Mouse (Mus musculus): Measurements from ENCODE around the gene Gnb1. TPM values are rescaled to one million over a fixed set of nuclear protein-coding genes. Genes with fewer than 3 reads are reported as not detected.
"Not testable (repeated sequence)": the region's sequence is repeated elsewhere in the genome, so short reads cannot be mapped to it uniquely, and the experiment has no call there.

Gnb1 gene
- polyA plus RNA-seq, 1 experiment = 693 TPM

DNA sequence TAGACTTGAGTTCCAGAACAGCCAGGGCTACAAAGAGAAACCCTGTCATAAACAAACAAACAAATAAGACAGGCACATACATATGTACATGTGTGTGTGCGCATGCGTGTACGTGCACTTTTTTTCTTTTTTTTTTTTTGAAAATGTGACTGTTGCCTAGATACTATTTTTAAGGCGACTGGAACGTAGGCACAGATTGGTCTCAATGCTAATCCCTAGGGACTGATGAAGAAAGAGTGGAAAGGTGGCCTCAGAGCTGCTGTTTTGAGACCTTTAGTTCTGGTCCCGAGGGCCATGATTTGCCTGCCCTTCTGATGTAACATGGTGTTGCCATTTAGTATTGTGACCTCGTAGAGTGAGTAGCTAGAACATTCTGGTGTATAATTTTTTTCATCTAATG, 58.8 kb downstream of the Gnb1 start:
- DNase-seq (ENCODE audit: extremely low spot score in 1 of 2, low spot score in 1 of 2) = no peak

DNA sequence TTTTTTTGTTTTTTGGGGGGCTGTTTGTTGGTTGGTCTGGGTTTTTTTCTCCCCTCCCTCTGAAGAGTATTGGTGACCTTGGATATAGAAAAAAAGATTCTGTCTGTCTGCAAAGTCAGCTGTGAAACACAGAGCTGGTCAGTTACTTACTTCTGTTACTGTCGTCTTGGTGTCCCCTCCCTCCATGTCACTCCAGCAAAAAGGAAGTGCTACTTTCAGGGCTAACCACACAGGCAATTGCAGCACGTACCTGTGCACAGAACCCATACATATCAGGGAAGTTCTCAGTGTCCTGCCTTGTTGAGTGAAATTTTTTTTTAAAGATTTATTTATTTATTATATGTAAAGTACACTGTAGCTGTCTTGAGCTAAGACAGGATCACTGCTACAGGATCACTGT, 59.3 kb downstream of the Gnb1 start:
- DNase-seq (ENCODE audit: extremely low spot score in 1 of 2, low spot score in 1 of 2) = no peak

DNA sequence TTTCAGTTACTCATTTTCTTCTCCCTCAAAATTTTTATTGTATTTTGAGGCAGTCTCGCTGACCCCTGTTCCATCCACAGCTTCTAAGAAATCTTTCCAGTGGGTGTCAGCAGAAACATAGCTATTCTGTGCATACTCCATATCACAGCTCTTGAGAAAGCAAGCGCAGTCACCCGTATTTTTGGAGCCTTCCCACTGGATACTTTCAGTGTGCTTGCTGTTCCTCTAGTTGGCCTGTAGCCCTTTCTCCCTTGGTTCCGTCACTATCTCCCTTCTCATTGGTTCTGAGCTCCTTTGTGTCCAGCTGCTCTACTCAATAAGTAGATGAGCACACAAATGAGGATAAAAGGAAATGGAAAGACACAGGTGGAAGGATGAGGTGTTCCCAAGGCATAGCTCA, 59.9 kb downstream of the Gnb1 start:
- DNase-seq (ENCODE audit: extremely low spot score in 1 of 2, low spot score in 1 of 2) = no peak

DNA sequence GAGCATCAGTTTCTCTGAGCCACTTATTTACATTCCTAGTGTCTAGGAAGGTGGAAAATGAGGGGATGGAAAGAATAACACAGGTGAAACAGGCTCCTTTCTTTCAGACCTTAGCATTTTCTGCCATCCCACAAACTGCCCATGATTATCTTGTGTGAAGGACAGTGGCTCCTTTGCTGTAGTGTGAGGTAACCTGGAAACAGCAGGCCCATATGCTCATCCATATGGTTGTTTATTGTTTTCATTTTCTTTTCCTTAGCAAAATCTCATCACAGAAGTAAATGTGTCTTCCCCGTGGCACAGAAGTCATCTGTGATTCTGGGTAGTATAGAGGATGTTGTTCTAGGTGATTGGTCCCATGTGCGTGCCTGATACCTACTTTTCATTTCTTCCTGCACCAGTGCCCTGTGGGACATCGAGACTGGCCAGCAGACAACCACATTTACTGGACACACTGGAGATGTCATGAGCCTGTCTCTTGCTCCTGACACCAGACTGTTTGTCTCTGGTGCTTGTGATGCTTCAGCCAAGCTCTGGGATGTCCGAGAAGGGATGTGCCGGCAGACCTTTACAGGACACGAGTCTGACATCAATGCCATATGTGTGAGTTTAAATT, 61.9 kb downstream of the Gnb1 start:
- DNase-seq (ENCODE audit: extremely low spot score in 1 of 2, low spot score in 1 of 2) = no peak

DNA sequence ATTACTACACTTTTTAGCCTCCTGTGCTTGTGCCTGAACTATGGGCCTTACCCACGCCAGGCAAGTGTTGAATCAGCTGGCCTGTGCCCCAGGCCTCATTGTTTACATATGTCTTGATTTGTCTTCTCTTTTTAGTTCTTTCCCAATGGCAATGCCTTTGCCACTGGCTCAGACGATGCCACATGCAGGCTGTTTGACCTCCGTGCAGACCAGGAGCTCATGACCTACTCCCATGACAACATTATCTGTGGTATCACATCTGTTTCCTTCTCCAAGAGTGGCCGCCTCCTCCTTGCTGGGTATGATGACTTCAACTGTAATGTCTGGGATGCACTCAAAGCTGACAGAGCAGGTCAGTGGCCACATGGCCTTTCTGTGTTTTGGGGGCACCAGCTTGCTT, 63.7 kb downstream of the Gnb1 start:
- no peak for DNase-seq (ENCODE audit: extremely low spot score in 1 of 2, low spot score in 1 of 2)

DNA sequence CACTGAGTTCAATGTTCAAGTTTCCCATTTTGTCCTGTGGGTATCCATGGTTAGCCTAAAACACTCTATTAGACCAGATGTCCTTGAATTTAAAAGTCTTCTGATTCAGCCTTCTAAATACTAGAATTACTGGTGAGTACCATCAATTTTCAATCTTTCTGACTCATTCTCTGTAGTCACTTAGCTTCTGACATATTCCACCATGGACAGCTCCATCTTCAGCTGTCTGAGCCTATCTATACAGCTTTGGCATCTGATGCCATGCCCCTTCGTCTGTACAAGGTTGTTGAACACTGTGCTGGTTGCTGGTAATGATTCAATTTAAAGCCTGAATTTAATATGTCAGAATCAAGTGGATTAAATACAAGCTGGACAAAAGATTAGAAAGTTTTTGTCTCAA, 64.3 kb downstream of the Gnb1 start:
- DNase-seq (ENCODE audit: extremely low spot score in 1 of 2, low spot score in 1 of 2) = no peak

DNA sequence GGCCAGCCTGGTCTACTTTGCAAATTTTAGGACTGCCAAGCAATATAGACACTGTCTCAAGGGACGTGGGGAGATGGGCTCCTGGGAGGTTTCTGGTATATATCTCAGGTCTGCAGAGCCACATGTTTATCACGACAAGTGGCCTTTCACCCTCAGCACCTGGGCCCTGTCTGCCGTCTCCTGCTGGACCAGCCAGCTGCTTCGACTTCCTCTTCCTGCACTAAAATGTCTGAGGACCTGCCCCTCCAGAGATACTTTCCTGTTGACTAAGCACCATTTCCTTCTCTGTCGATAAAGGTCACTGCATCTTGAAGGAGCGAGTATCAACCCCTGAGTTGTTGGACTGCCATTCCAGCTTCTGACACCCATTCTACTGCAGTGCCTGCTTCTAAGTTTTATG, 68.3 kb downstream of the Gnb1 start:
- no peak for DNase-seq (ENCODE audit: extremely low spot score in 1 of 2, low spot score in 1 of 2)

DNA sequence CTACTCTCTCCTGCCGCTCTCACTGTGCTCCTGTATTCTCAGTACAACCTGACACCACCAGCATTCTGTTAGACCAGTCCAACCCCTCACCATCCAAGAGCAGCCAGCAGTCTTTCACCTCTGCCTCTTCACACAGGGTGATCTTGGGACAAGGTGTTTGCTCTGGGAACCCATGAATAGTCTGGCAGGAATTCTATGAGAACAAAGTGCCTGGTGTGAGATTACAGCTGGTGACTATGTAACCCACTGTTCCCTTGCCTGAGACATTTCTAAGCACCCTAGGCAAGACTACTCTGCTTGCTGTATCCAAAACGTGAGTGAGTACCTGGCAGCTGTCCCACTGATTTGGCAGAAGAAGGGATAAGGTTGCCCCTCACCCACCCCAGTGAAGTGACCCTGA, 69.8 kb downstream of the Gnb1 start:
- DNase-seq (ENCODE audit: extremely low spot score in 1 of 2, low spot score in 1 of 2) = no peak

DNA sequence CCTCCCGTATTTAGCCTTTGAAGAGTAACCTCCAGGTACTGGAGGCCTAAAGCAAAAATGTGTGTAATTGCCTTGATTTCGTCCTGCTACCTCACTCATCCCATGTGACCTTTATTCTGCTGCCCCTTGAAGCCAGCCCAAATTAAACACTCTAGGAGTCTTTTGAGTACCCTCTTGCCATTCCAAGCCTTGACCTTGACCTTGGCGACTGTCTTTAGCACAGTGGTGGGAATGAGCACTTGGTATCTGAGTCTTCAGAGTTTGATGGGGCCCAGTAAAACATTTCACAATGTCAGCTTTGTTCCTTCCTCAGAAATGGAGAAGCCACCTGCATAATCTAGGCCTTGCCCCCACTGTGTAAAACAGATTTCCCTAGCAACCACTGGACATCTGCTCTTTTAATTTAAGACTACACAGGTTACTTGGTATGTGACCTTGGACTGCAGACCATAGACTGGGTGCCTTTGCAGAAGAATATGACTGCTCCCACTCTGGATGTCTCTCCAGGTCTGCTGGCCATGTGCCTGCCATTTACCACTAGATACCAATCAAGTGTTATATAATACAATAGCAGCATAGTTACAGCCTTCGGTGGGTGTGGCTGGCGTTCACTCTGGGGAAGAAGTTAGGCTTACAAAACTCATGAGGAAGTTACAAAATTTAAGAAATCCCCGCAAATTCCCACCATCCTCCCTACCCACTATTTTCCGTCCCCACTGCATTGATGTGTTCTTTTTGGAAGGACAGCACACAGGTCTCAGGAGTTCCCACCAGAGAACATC, 70.7 kb downstream of the Gnb1 start, which contains the start of gene Nadk:
Nadk (plus strand) TSS at position 718 of the 782 bp plus-strand sequence.
- no peak for DNase-seq (ENCODE audit: extremely low spot score in 1 of 2, low spot score in 1 of 2)

DNA sequence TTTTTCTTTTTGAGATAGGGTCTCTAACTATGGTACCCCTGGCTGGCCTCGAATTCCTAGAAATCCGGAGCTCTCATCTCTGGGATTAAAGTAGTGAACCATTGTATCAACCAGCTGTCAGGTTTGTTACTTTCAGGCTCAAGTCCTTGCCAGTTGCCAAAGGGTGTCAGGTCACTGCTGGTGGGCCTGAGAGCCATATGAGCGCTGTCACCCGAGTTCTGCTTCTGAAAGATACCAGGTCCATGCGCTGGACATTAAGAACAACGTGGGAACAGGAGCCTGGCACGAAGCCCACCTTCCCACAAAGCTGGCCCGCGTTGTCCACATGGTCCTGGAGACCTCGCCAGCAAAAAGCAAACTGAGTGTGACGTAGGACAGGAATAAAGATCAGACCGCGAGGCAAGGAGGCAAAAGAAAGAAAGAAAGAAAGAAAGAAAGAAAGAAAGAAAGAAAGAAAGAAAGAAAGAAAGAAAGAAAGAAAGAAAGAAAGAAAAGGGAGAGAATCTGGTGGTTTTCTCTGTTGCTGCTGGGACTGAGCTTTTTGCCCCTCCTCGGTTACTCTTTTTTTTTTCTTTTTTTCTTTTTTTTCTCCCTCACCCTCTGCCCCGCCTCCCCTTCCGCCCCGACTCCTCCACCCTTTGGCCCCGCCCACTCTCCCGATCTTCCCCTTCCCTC, 71.7 kb downstream of the Gnb1 start:
- peak in 1 of 2 experiments; percentile 36 for DNase-seq (ENCODE audit: extremely low spot score in 1 of 2, low spot score in 1 of 2)

DNA sequence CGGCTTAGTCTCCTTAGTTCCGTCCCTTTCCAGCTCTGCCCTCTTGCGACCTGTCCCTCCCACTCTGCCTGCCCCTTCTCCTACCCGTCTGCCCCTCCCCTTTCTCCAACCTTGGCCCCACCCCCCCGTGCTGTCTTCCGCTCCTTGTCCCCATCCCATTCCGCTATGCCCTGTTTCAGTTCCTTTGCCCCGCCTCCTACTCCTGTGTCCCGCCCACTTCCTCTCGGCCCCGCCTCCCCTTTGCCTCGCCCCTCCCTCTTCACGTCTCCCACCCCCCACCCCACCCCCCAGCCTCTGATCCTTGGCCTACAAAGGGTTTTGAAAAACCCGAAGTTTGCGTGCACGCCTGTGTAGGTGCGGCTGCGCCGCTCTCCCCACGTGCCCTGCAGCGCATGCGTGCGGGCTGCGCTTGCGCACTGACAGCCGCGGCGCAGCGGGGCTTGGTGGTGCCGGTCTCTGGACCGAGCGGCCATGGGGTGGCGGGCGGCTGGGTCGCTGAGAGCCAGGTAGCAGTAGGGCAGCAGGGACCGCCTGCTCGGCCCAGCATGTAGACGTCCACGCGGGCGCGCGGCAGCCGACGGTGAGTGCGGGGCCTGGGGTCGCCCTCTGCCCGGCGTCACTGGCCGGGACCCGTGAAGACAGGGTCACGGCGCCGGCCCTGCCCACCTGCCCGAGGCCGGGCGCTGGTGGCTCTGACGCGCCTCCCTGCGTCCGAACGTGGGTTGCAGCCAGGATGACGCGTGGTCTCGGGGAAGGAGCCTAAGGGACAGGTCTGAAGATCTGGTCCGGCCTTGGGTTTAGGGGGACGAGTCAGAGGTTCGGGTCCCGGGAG, 72.5 kb downstream of the Gnb1 start:
- peak; percentile 87 to 94 for DNase-seq (ENCODE audit: extremely low spot score in 1 of 2, low spot score in 1 of 2)

DNA sequence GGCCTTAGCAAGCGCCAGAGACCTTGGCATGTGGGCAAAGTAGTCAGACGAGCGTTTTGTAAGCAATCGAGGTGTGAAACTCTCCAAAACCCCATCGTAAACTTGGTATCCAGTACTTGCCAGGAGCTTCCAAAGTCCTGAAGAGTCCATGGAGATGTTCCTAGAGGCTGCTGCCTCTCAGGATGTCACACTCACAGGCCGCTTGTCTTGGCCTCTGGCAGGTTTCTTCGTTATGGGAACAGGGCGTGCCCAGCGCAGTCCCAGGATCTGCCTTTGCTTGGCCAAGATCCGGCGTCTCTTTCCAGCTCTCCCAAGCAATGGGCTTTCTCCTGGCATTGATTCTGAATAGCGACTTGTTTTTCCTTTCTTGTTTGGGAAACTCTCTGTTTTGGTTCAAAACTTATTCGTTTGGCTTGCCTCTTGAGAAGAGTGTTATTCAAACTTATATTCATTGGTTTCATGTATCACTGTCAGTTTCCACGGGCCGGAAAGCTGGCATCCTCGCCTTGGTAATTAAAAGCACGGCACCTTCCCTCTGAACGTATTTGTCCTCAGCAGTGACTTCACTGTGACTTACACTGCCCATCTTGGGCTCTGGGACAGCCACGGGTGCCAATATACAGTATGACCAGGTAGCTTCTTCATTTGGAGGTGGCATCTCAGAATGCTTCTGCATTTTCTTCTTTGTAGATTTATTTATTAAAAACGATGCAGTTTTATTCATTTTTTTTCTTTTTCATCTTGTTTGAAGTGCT, 73.3 kb downstream of the Gnb1 start:
- DNase-seq (ENCODE audit: extremely low spot score in 1 of 2, low spot score in 1 of 2) = peak in 1 of 2 experiments; percentile 23

DNA sequence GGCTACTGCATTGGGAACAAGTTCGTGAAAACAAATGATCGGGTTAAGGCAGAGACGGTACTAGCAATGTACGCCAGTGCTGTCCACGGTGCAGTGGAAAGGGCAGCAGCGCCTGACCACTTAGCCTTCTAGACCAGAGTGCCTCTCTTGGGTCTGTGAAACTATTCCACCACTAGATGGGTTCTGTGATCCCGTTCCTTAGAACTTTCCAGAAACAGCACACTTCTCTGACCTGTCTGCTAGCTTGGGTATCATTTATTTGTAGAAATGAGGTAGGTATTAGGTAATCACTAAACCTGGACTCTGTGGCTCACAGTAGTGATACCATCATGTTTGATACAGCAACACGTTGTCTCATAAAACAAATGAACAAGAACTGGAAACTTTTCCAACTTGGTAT, 75.4 kb downstream of the Gnb1 start:
- DNase-seq (ENCODE audit: extremely low spot score in 1 of 2, low spot score in 1 of 2) = no peak

DNA sequence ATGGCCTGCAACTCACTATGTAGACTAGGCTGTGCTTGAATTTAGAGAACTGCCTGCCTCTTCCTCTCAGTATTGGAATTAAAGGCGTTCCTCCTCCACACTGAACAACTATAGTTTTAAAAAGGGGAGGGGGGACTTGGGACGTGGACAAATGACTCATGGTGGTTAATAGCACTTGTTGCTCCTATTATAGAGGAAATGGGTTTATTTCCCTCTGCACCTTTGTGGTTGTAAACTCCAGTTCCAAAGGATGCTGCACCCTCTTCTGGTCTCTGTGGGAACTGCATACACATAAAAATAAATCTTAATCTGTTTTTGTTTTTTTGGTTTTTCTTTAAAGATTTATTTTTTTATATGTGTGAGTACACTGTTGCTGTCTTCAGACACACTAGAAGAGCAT, 77.0 kb downstream of the Gnb1 start:
- DNase-seq (ENCODE audit: extremely low spot score in 1 of 2, low spot score in 1 of 2) = peak in 1 of 2 experiments; percentile 53

DNA sequence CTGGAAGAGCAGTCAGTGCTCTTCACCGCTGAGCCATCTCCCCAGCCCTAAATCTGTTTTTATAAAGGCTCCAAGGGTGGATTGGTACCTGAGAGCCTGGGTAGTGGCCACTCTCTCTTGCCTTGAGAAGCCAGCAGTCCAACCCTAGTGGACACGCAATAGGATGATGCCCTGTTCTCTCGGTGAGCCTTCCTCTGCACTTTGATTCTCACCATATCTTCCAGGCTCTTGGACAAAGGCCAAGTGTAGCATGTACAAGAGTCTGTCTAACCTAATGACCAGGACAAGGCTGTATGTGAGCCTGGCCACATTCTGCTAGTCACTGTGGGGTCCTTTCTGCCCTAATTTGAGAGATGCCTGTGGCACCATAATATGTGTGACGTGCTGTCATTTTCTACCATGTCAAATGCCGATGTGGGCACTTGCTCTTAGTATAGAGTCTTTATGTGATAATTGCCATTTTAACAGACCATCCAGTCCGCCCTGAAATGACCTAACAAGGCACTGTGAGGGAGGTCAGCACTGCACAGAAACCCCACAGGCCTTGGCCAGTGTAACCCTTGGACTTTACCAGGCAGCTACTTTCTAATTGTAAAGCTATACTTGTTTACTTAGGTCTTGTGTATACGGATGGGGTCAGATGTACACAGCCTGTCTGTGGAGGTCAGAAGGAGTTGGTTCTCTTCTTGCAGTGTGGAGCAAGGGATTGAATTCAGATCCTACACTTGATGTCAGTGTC, 77.6 kb downstream of the Gnb1 start:
- no peak for DNase-seq (ENCODE audit: extremely low spot score in 1 of 2, low spot score in 1 of 2)

DNA sequence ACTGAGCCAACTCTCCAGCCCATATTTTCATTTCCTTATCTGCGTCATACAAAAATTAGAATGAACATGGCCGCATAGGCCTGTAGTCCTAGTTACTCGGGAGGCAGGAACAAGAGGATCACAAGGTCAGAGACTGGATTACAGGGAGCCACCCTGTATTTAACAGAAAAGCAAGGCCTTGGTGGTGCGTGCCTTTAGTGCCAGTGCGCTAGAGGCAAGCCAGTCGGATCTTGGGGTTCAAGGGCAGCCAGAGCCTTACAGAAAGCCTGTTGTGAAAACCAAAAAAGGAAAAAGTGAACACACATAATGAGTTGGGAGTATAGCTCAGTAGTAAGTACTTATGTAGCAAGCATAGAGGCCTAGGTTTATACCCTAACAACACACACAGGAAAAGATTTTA, 78.7 kb downstream of the Gnb1 start:
- no peak for DNase-seq (ENCODE audit: extremely low spot score in 1 of 2, low spot score in 1 of 2)

DNA sequence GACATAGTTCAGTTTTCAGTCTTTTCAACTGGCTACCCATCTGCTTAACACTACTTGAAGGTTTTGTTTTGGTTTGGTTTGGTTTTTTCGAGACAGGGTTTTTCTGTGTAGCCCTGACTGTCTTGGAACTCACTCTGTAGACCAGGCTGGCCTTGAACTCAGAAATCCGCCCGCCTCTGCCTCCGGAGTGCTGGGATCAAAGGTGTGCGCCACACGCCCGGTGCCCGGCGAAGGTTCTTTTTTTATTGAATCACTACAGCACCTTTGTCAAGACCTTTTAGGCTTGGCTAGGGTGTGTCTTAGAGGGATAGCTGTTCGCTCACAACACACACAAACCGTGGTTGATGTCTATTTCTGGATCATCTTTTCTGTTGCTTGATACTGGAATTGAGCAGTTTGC, 79.2 kb downstream of the Gnb1 start:
- not testable (repeated sequence) for DNase-seq (ENCODE audit: extremely low spot score in 1 of 2, low spot score in 1 of 2)

DNA sequence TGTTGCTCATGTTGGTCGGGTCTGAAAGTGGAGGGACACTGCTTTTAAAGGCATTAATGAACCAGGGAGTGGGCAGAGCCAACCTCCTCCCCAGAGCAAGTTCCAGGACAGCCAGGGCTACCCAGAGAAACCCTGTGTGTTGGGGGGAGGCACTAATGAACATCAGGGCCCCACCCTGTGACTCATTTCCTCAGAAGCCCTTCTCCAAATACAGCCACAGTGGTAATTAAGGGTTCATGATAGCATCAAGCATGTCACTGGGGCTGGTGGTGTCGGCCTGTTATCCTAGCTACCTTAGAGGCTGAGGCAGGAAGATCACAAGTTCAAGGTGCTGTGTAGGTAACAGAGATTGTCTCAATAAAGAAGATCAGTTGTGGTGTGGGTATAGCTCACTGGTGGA, 80.3 kb downstream of the Gnb1 start:
- no peak for DNase-seq (ENCODE audit: extremely low spot score in 1 of 2, low spot score in 1 of 2)

DNA sequence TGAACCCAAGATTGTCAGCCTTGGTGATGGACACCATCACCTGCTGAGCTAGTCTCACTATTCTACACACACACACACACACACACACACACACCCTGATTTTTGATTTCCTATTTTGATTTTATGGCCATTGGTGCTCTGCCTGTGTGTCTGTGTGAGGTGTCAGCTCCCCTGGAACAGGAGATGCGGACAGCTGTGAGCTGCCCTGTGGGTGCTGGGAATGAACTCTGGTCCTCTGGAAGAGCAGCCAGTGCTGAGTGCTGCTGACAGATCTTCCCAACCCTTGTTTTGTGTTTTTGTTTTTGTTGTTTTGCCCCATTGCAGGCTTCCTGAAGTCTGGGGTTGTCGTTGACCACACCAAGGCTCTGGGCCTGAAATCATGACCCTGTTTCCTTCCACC, 82.0 kb downstream of the Gnb1 start:
- DNase-seq (ENCODE audit: extremely low spot score in 1 of 2, low spot score in 1 of 2) = no peak

DNA sequence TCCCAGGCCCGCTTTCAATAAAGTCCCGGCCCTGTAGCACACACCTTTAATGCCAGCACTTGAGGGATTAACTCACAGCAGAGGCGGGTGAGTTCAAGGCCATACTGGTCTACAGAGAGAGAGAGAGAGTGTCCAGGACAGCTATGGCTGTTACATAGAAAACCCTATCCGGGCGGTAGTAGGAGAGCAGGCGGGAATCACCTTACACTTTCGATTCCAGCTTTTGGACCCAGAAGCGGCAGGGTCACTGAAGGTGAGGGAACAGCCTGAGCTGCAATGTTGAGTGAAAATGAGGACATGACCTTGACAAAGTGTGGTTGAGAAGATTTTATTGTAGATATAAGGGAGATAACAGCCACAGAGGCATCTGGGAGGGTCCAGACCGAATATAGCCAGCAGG, 82.7 kb downstream of the Gnb1 start:
- DNase-seq (ENCODE audit: extremely low spot score in 1 of 2, low spot score in 1 of 2) = no peak

Data from frontal cortex, adult 2 months (tissue).